Mouse (Mus musculus) spleen, postnatal 36 days (tissue): ENCODE data around the gene Pla2g7.
A peak's percentile ranks its signal among the peaks of the same experiment; 100 is the strongest.
"Not testable (repeated sequence)": the region's sequence is repeated elsewhere in the genome, so short reads cannot be mapped to it uniquely, and the experiment has no call there.

Experiments
- DNase-seq, 2 experiments: peaks; one replicate each; pipeline ENCODE4 v3.0.0; 2022; ENCODE audit warnings: low spot score in 2 of 2, mixed read lengths in 1 of 2

Pla2g7 gene

GRCm38 (mm10) chr17:43567992-43568888 lies at the start of gene Pla2g7:
TSS of gene Pla2g7 (plus strand) at chr17:43568098.
- DNase-seq: peak; percentile 52 to 56

DNA sequence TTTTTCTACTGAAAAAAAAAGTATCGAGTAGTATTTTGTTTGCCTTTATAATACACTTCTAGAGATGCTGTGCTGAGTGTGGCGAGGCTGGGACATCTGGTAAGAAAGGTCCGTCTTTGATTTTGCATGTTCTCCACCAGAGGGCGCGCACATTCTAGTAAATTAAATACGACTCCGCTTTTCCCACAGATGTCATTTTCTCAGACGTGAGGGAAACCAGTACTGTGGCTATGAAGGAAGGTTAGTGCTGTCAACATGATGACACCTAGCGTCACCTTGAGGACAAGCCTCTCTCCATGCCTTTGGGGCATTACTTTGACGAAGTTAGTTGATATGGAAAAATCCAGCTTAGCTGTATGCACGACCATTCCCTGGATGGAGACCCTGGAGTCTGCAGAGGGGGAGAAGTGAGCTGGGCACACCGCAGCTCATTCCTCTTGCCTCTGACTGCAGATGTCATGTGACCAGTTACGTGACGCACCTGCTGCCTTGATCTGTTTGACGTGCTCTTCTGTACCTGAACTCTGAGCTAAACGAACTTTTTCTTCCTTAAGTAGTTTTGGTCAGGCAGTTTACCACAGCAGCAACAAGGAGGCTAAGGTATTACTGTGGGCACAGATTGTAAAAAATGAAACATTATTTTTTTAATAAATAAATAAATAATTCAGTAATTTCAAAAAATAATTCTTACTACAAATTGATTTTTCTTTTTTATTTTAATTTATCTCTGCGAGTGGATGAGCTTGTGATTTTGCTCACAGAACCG lies 49.1 kb upstream of the Pla2g7 start:
- DNase-seq: peak; percentile 21 to 49

DNA sequence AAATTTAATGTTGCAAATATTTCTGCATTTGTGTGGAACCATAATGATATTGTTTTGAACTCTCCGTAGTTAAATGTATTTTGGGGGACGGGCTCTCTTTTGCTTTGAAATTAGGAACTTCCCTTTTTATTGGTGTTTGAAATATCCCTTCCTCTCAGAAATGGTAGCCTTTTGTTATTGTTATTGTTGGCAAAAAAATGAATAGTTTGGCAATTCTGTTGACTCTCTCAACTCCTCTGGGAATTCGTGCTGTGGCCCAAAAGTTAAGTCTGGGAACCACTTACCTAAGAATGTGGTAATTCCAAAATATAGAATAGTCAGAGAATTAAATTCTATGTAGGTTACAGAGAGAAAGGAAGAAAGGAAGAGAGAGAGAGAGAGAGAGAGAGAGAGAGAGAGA lies 47.7 kb upstream of the Pla2g7 start:
- no peak for DNase-seq

GRCm38 (mm10) chr17:43530507-43530906 lies 37.4 kb upstream of the Pla2g7 start:
- DNase-seq: no peak

- DNase-seq: no peak
Observed at GRCm38 (mm10) chr17:43531192-43531591, 36.7 kb upstream of the Pla2g7 start.

DNA sequence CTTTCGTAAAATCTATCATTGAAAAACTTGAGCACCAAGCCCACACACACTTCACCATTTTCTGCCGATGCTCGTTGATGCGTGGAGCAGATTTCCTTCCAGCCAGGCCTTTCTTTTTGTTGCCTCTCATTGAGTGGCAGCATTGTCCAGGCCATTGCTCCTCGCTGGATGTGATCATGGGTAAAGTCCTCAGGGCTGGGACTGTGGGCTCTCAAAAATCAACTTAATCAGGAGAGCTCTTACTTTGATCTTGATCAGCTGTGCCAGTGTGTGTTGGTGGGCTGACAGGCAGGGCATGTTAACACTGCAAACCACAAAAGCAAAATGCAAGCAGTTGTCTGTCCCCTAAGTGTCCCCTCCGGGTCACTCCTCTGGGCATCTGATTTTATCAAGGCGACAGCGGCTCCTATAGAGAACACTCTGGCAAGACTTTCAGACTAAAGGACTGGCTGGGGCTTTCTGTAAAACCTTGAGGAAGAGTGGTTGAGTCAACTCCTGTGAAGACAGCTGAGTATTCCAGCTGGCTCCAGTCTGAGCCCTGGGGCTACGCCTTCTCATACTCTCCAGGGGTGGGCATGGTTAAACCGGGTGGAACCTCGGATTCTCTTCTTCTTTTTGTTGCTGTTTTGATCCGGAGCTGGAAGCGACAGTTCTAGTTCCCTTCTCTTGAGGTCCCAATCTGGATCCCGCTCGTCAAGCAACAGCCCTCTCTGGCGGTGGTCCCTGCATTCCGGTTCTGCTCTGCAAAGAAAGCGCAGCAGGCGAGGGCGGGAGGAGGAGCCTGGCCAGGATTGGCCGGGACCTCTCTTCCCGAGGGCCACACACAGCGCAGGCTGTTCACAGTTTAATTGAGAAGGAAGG lies 33.3 kb upstream of the Pla2g7 start:
- no peak for DNase-seq

DNA sequence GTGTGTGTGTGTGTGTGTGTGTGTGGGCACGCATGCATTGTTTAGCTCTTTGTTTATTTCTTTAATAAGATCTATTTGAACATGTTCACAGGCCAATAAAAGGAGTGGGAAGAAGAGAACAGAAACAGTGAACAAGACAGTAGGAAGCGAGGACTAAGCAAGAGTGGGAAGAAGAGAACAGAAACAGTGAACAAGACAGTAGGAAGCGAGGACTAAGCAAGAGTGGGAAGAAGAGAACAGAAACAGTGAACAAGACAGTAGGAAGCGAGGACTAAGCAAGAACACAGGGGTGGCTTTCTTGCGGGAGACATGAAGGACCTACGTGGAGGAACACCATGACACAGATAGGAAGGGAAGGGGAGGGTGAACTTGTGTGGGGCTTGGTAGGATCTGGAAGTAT lies 31.1 kb upstream of the Pla2g7 start:
- DNase-seq: not testable (repeated sequence)

DNA sequence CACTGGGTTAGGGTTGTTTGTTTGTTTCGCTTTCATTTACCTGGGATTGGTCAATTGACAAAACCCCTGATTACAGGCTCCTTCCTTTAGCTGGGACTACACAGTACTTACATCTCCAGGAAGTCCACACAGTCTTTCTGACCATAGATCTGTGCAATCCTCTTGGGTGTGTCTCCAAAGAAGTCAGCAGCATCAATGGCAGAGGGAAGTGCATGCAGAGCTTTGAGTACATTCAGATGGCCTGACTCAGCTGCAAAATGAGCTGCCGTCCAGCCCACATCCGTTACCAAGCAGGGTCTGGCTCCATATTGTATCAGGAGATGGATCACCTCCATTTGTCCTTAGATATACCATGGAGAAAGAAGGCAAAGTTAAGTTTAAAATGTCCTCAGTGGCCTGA lies 29.1 kb upstream of the Pla2g7 start:
- DNase-seq: no peak

DNA sequence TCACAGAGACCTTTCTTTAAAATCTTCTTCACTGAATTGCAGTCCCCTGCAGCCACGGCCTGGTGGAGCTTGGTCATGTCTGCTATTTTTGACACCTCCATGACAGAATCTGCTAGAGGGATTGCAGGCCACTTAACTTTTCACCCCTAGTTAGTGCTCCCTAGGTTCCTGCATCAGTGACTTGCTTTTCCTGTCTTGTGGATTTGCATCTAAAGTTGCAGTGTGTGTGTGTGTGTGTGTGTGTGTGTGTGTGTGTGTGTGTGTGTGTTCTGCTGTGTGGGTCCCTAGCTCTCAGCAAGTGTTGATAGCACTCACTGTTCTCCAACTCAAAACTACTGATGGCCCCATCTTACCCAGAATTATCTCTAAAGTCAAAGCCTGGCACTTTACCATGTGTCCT lies 24.4 kb upstream of the Pla2g7 start, which contains the start of gene Ankrd66:
Gene Ankrd66 (minus strand): TSS at position 101 of the 400 bp plus-strand sequence.
- DNase-seq: no peak

- DNase-seq: no peak
Observed at GRCm38 (mm10) chr17:43544040-43544439, 23.9 kb upstream of the Pla2g7 start.

DNA sequence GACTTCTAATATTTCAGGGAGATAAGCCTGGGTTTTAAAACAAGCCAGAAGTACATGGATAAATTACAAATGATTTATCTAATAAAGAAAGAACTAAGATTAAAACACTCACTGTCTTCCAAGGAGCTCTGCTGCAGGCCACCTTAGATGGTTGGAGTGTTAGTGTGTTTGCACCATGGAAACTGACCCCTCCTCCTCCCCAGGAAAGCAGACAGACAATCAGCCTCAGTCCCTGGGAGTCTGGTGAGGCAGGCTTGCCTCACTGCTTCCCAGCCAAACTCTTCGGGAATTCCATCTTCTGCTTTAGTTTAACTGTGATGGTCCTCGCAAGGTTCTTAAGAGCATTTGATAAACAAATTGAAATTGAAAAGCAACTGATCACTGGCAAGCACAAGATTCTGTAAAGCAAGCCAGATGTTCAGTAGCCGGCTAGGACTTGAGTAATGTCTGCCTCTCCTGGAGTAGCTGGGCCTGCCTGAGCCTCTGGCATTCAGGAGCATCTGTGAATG lies 16.7 kb upstream of the Pla2g7 start:
- no peak for DNase-seq

DNA sequence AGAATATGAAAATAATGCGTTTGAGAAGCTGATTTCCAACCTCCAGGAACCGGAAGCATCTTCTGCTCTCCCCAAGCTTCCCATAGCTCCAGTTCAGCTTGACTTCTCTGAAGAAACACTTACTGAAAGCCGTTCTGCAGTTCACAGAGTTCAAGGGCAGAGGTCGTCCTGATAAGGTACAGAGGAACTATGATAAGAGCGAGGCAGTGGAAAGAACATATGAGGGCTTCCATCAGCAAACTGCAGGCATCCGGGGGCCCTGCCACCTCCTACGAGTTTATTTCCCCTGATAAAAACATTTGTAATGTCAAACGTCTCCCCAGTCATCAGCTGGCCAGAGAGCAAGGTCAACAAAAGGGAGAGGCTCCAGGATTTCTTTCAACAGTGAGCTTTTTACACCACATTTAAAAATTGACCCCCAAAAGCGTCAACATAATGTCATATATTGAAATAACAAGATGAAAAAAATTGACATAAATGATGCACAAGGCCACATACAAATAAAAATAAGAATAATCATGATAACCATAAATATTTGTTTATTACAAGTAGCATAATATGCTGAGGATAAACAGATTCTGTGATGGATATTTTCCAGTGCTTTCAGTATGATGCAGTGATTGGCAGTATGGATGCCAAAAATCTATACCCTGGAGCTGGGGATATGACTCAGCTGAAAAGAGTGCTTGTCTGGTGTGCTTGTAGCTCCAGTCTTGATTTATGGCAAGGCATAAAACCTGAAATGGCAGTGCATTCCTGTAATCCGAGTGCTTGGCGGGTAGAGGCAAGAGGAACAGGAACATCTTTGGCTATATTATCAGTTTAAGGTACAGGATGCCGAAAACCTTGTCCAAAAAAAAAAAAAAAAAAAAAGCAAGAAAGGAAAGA lies 13.1 kb upstream of the Pla2g7 start:
- DNase-seq: no peak

DNA sequence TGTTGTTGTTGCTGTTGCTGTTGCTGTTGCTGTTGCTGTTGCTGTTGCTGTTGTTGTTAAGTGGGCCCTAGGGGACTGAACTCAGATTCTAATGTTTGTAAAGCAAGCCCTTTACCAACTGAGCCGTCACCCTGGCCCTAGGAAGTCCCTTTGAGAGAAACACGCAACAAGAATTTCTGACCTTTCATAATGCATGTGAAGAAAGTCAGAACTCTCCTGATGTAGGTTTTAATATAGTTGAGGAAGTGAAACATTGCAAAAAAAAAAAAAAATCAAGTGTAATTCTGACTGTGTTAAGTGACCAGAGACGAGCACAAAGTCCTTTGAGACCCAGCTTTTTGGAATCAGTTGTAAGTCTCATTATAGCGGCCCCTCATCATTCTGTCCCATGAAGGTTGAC lies 10.8 kb upstream of the Pla2g7 start:
- no peak for DNase-seq

DNA sequence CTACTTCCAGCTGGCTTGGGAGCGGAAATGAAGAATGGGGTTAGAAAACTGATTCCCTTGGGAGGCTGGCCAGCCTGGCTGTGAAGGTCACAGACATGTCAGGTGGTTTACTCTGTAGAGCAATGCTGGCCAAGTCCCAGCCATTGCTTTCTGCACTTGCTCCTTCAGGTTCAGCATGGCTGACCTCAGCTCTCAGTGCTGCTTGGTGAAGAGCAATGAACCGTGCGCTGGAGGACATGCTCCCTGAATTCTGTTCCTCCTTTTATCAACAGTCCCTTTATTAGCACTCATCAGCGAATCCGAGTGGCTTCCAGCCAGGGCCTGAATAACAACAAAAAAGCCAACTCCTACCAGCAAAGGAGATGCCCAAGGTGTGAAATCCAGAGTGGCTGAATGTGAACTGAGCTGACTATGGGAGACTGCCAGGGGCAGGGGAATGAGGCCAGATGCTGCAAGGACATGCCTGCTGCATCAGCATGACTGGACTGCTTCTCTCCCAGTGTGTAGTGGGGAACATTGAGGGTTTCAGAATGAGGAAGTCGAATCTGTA lies 10.3 kb upstream of the Pla2g7 start:
- DNase-seq: peak; percentile 31 to 37

GRCm38 (mm10) chr17:43558678-43559077 lies 9.2 kb upstream of the Pla2g7 start:
- no peak for DNase-seq

GRCm38 (mm10) chr17:43563192-43563987 lies 4.5 kb upstream of the Pla2g7 start:
- no peak for DNase-seq

DNA sequence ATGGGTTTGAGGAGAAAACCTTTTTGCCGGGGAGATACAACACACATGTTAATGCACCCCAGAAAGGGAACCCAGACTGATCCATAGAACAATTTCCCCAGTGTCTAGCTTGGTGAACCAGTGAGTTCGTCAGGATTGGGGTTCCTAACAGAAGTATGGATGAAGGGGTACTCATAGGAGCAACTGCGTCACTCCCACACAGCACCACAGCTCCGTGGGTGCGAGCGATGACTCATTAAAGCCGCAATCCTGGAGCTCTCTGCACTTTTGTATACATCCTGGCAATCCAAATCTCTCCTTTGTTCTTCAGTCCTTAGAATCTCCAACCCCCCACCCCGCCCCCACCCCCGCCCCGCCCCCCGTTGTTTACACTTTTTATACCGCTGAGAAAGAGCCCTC lies 306 bp upstream of the Pla2g7 start:
- DNase-seq: no peak

DNA sequence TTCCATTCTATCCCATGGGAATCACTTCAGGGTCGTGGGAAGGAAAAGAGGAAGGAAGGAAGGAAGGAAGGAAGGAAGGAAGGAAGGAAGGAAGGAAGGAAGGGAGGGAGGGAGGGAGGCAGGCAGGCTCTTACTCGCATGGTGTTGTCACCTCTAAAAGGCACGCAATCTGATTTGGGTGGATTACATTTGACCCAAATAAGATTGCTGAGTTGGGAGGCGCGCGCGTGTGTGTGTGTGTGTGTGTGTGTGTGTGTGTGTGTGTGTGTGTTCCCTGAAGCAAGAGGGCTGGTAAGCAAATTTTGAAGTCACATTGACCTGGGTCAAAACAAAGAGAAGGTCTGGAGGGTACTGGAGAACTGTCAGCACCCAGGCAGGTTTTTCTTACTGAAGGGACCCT lies 1.4 kb downstream of the Pla2g7 start:
- DNase-seq: no peak

DNA sequence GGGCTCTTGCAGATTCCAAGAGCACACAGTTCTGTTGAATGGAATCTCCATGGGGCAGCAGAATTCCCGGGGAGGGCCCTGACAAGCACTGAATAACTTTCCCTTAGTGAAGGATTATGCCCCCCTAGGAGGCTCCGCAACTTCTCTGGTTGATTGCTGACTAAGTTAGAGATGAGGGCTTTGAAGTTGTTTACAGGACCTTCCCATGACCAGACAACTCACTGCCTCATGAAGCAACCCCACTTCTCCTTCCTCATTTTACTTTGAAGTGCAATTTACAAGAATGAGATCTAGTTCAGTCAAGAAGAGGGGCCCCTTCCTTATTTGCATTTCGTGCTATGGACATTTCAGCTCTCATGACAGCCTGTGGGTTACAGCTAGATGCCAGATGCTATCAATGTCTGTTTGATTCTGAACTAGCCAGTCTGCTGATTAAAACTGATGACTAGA lies 5.8 kb downstream of the Pla2g7 start:
- peak; percentile 48 to 63 for DNase-seq
